Mouse (Mus musculus): ENCODE measurements around the gene Akap13. TPM values are rescaled to one million over a fixed set of nuclear protein-coding genes. Genes with fewer than 3 reads are reported as not detected.

Akap13 gene
- polyA plus RNA-seq, 1 experiment from 2014 or later, result 24.3 TPM

GRCm38 (mm10) chr7:75441947-75442346 is 13.4 kb upstream of the Akap13 start:
- Histone ChIP-seq H3K4me3 (replicated peaks; ENCODE audit: low read depth, low read length) (no peak overlapping the region), H3K27ac (no peak overlapping the region), H3K9me3 (replicated peaks; ENCODE audit: low read length) (no peaks in the 10 kb centered on the region), H3K9ac (ENCODE audit: low read depth, low read length) (no peak overlapping the region), H3K4me2 (ENCODE audit: low read length) (no peak overlapping the region), H3K36me3 (ENCODE audit: insufficient read depth, low read length) (no peaks in the 10 kb centered on the region), H3K27me3 (ENCODE audit: insufficient read depth, low read length) (no peaks in the 10 kb centered on the region), H3K4me1 (replicated peaks; ENCODE audit: insufficient read depth, low read length) (no peaks in the 10 kb centered on the region)
- no peak for ATAC-seq (replicated peaks; ENCODE audit: low FRiP score, low read depth)
- no peak for TF ChIP-seq CTCF (IDR thresholded peaks at IDR 0.05; ENCODE audit: low read depth)
- no peak for DNase-seq (ENCODE audit: low spot score)
- 66% methylated on average over 2 of the region's 2 CpGs for WGBS

- peak overlapping the region; percentile 93 for H3K4me3 ChIP-seq (replicated peaks; ENCODE audit: low read depth, low read length)
- H3K27ac ChIP-seq, result peak overlapping the region; percentile 95
- no peak for TF ChIP-seq CTCF (IDR thresholded peaks at IDR 0.05; ENCODE audit: low read depth)
- DNase-seq (ENCODE audit: low spot score), result peak; percentile 40
- 0 out of 2 replicates have a peak, but pooled peaks cover 4% of the 10 kb centered on the region for H3K4me1 ChIP-seq (replicated peaks; ENCODE audit: insufficient read depth, low read length)
- no peaks in the 10 kb centered on the region for H3K27me3 ChIP-seq (ENCODE audit: insufficient read depth, low read length)
- no peaks in the 10 kb centered on the region for H3K36me3 ChIP-seq (ENCODE audit: insufficient read depth, low read length)
- ATAC-seq (replicated peaks; ENCODE audit: low FRiP score, low read depth), result no peak
- H3K9me3 ChIP-seq (replicated peaks; ENCODE audit: low read length), result no peaks in the 10 kb centered on the region
- under 1% methylated on average over 25 of the region's 25 CpGs for WGBS
- peak overlapping the region; percentile 68 for H3K4me2 ChIP-seq (ENCODE audit: low read length)
- peak overlapping the region; percentile 80 for H3K9ac ChIP-seq (ENCODE audit: low read depth, low read length)
These were observed 986 bp downstream of the Akap13 start for GRCm38 (mm10) chr7:75456152-75456888.

- H3K27ac ChIP-seq, result no peak overlapping the region
- H3K27me3 ChIP-seq (ENCODE audit: insufficient read depth, low read length), result no peaks in the 10 kb centered on the region
- no peak for ATAC-seq (replicated peaks; ENCODE audit: low FRiP score, low read depth)
- H3K9me3 ChIP-seq (replicated peaks; ENCODE audit: low read length), result no peaks in the 10 kb centered on the region
- peaks cover 8% of the 10 kb centered on the region for H3K4me1 ChIP-seq (replicated peaks; ENCODE audit: insufficient read depth, low read length)
- 0 out of 2 replicates have a peak overlapping the region, but pooled peaks have one; percentile 15 for H3K4me2 ChIP-seq (ENCODE audit: low read length)
- DNase-seq (ENCODE audit: low spot score), result no peak
- no peak overlapping the region for H3K9ac ChIP-seq (ENCODE audit: low read depth, low read length)
- no peaks in the 10 kb centered on the region for H3K36me3 ChIP-seq (ENCODE audit: insufficient read depth, low read length)
- no peak overlapping the region for H3K4me3 ChIP-seq (replicated peaks; ENCODE audit: low read depth, low read length)
- 54% methylated on average over 1 of the region's 1 CpGs for WGBS
- no peak for TF ChIP-seq CTCF (IDR thresholded peaks at IDR 0.05; ENCODE audit: low read depth)
These were observed 5.0 kb downstream of the Akap13 start for GRCm38 (mm10) chr7:75460290-75460689.

GRCm38 (mm10) chr7:75463579-75464162 is 8.3 kb downstream of the Akap13 start:
- H3K4me3 ChIP-seq (replicated peaks; ENCODE audit: low read depth, low read length), result no peak overlapping the region
- peaks cover 8% of the 10 kb centered on the region for H3K4me1 ChIP-seq (replicated peaks; ENCODE audit: insufficient read depth, low read length)
- H3K4me2 ChIP-seq (ENCODE audit: low read length), result no peak overlapping the region
- no peak overlapping the region for H3K27ac ChIP-seq
- H3K36me3 ChIP-seq (ENCODE audit: insufficient read depth, low read length), result no peaks in the 10 kb centered on the region
- H3K9ac ChIP-seq (ENCODE audit: low read depth, low read length), result no peak overlapping the region
- no peak for ATAC-seq (replicated peaks; ENCODE audit: low FRiP score, low read depth)
- no peak for DNase-seq (ENCODE audit: low spot score)
- no peaks in the 10 kb centered on the region for H3K9me3 ChIP-seq (replicated peaks; ENCODE audit: low read length)
- no peak for TF ChIP-seq CTCF (IDR thresholded peaks at IDR 0.05; ENCODE audit: low read depth)
- H3K27me3 ChIP-seq (ENCODE audit: insufficient read depth, low read length), result no peaks in the 10 kb centered on the region

GRCm38 (mm10) chr7:75467791-75468190 is 12.5 kb downstream of the Akap13 start:
- Histone ChIP-seq H3K27ac (no peak overlapping the region), H3K4me1 (replicated peaks; ENCODE audit: insufficient read depth, low read length) (peaks cover 17% of the 10 kb centered on the region), H3K9me3 (replicated peaks; ENCODE audit: low read length) (no peaks in the 10 kb centered on the region), H3K4me3 (replicated peaks; ENCODE audit: low read depth, low read length) (no peak overlapping the region), H3K27me3 (ENCODE audit: insufficient read depth, low read length) (no peaks in the 10 kb centered on the region), H3K36me3 (ENCODE audit: insufficient read depth, low read length) (no peaks in the 10 kb centered on the region), H3K4me2 (ENCODE audit: low read length) (no peak overlapping the region), H3K9ac (ENCODE audit: low read depth, low read length) (no peak overlapping the region)
- DNase-seq (ENCODE audit: low spot score) (no peak), ATAC-seq (replicated peaks; ENCODE audit: low FRiP score, low read depth) (no peak)
- TF ChIP-seq CTCF (IDR thresholded peaks at IDR 0.05; ENCODE audit: low read depth), result no peak
- 64% methylated on average over 7 of the region's 7 CpGs for WGBS

GRCm38 (mm10) chr7:75470318-75470925 is 15.1 kb downstream of the Akap13 start:
- no peak for TF ChIP-seq CTCF (IDR thresholded peaks at IDR 0.05; ENCODE audit: low read depth)
- peaks cover 18% of the 10 kb centered on the region for H3K4me1 ChIP-seq (replicated peaks; ENCODE audit: insufficient read depth, low read length)
- 39% methylated on average over 7 of the region's 7 CpGs for WGBS
- peak overlapping the region; percentile 31; the same call in 1 of the 2 replicates for H3K27ac ChIP-seq
- no peak overlapping the region for H3K4me2 ChIP-seq (ENCODE audit: low read length)
- H3K36me3 ChIP-seq (ENCODE audit: insufficient read depth, low read length), result no peaks in the 10 kb centered on the region
- no peak overlapping the region for H3K4me3 ChIP-seq (replicated peaks; ENCODE audit: low read depth, low read length)
- ATAC-seq (replicated peaks; ENCODE audit: low FRiP score, low read depth) (no peak), DNase-seq (ENCODE audit: low spot score) (no peak)
- H3K9me3 ChIP-seq (replicated peaks; ENCODE audit: low read length), result no peaks in the 10 kb centered on the region
- no peaks in the 10 kb centered on the region for H3K27me3 ChIP-seq (ENCODE audit: insufficient read depth, low read length)
- no peak overlapping the region for H3K9ac ChIP-seq (ENCODE audit: low read depth, low read length)
